Comparison of ENCODE assay signal across 9 mouse cellular contexts in genomic region chr15:81917621-81918463, GRCm38 (mm10). TPM values are rescaled to one million over a fixed set of nuclear protein-coding genes. Genes with fewer than 3 reads are reported as not detected.
DNase-seq lines count a peak whose midpoint lies in the region; ATAC-seq lines count a peak whose summit lies in the region.
"Had no signal": no experiment of that assay in that cellular context is flagged by ENCODE, and none has a peak within 500 bp of the region (broad histone marks: within the 10 kb centered on the region; RNA-seq: fewer than 3 reads in every experiment).

No protein-coding gene starts in this region.

- no peaks in the 10 kb centered on the region for H3K4me1 ChIP-seq in hindbrain, embryonic 10.5 days (replicated peaks)
- H3K4me1 ChIP-seq in hindbrain, embryonic 12.5 days = no peaks in the 10 kb centered on the region
- no peaks in the 10 kb centered on the region for H3K4me1 ChIP-seq in heart, embryonic 16.5 days (ENCODE audit: control insufficient read depth, insufficient read depth, low read length)
- peaks cover 95% of the 10 kb centered on the region for H3K4me1 ChIP-seq in megakaryocyte, embryonic 14.5 days

- no peaks in the 10 kb centered on the region for H3K27me3 ChIP-seq in hindbrain, embryonic 10.5 days (ENCODE audit: insufficient read depth, poor library complexity, severe bottlenecking)
- H3K27me3 ChIP-seq in hindbrain, embryonic 12.5 days = no peaks in the 10 kb centered on the region
- no peaks in the 10 kb centered on the region for H3K27me3 ChIP-seq in heart, embryonic 16.5 days (ENCODE audit: control insufficient read depth, insufficient read depth, low read length)
- H3K27me3 ChIP-seq in megakaryocyte, embryonic 14.5 days (replicated peaks) = no peaks in the 10 kb centered on the region
- H3K27me3 ChIP-seq: limb, embryonic 15.5 days had no signal

- WGBS in hindbrain, embryonic 10.5 days = 60% methylated on average over 6 of the region's 6 CpGs
- WGBS in hindbrain, embryonic 12.5 days = 59% methylated on average over 6 of the region's 6 CpGs
- 59% methylated on average over 6 of the region's 6 CpGs for WGBS in heart, embryonic 16.5 days

- peaks cover 77% of the 10 kb centered on the region for H3K36me3 ChIP-seq in hindbrain, embryonic 10.5 days
- H3K36me3 ChIP-seq in hindbrain, embryonic 12.5 days = peaks cover 44% of the 10 kb centered on the region
- peaks cover 22% of the 10 kb centered on the region for H3K36me3 ChIP-seq in heart, embryonic 16.5 days (ENCODE audit: control insufficient read depth, insufficient read depth)
- H3K36me3 ChIP-seq in megakaryocyte, embryonic 14.5 days (replicated peaks; ENCODE audit: low read length) = peaks cover 95% of the 10 kb centered on the region

- ATAC-seq in hindbrain, embryonic 12.5 days (ENCODE audit: low FRiP score) = no peak
- peak; percentile 72 for ATAC-seq in heart, embryonic 16.5 days (replicated peaks; ENCODE audit: extremely low read depth, insufficient read depth, low FRiP score)

- peak; percentile 54 for DNase-seq in hindbrain, embryonic 10.5 days (ENCODE audit: low spot score)
- DNase-seq in adrenal gland, adult 2 months = peak; percentile 71
- DNase-seq in embryo, embryonic 9.5 days (ENCODE audit: extremely low spot score) = peak; percentile 53
- DNase-seq in layer of hippocampus, postnatal 25 days (ENCODE audit: extremely low spot score in 1 of 2, low spot score in 1 of 2) = peak; percentile 61 to 88
- peak; percentile 72 to 89 for DNase-seq in spleen, postnatal 10 days (ENCODE audit: low spot score in 2 of 2)

- no peaks in the 10 kb centered on the region for H3K9me3 ChIP-seq in hindbrain, embryonic 10.5 days
- no peaks in the 10 kb centered on the region for H3K9me3 ChIP-seq in hindbrain, embryonic 12.5 days (replicated peaks)
- H3K9me3 ChIP-seq in heart, embryonic 16.5 days (replicated peaks; ENCODE audit: control insufficient read depth, low read length) = no peaks in the 10 kb centered on the region
- H3K9me3 ChIP-seq in megakaryocyte, embryonic 14.5 days = no peaks in the 10 kb centered on the region
- H3K9me3 ChIP-seq: limb, embryonic 15.5 days had no signal

- H3K4me3 ChIP-seq in hindbrain, embryonic 10.5 days = no peak overlapping the region
- H3K4me3 ChIP-seq in hindbrain, embryonic 12.5 days = no peak overlapping the region
- no peak overlapping the region for H3K4me3 ChIP-seq in heart, embryonic 16.5 days (ENCODE audit: low read length)
- H3K4me3 ChIP-seq in megakaryocyte, embryonic 14.5 days (replicated peaks) = peak overlapping the region; percentile 35
- H3K4me3 ChIP-seq: limb, embryonic 15.5 days had no signal

- H3K4me2 ChIP-seq in hindbrain, embryonic 12.5 days (replicated peaks) = no peak overlapping the region
- no peak overlapping the region for H3K4me2 ChIP-seq in heart, embryonic 16.5 days (ENCODE audit: low read depth, low read length)
- H3K4me2 ChIP-seq: limb, embryonic 15.5 days had no signal

- no peak overlapping the region for H3K27ac ChIP-seq in hindbrain, embryonic 10.5 days
- no peak overlapping the region for H3K27ac ChIP-seq in hindbrain, embryonic 12.5 days
- no peak overlapping the region for H3K27ac ChIP-seq in heart, embryonic 16.5 days (ENCODE audit: low read length)
- H3K27ac ChIP-seq: limb, embryonic 15.5 days had no signal

- no peak overlapping the region for H3K9ac ChIP-seq in hindbrain, embryonic 12.5 days
- no peak overlapping the region; the same call in 1 of the 2 replicates for H3K9ac ChIP-seq in heart, embryonic 16.5 days (ENCODE audit: low read length)
- H3K9ac ChIP-seq: limb, embryonic 15.5 days had no signal

RNA-seq across cellular contexts. Expression of gene Polr3h, which starts 8.2 kb away (rescaled TPM):
- 84.8 and 86.3 TPM in 2 replicates for polyA plus RNA-seq in hindbrain, embryonic 10.5 days (2016; fragmentation: Nextera tagmentation; extraction: Ambion mirVana)
- polyA plus RNA-seq in hindbrain, embryonic 12.5 days (2016; fragmentation: Nextera tagmentation; extraction: Ambion mirVana) = 58.0 and 58.4 TPM in 2 replicates
- total RNA-seq in adrenal gland, adult 2 months (2021) = 10 to 100 TPM; 15.6 to 34.4 TPM
- 16.7 and 17.5 TPM in 2 replicates for polyA plus RNA-seq in adrenal gland, adult 2 months (2012; rRNA removed)
- polyA plus RNA-seq in heart, embryonic 16.5 days (2015; fragmentation: Nextera tagmentation; extraction: Ambion mirVana) = 157 and 161 TPM in 2 replicates
- total RNA-seq in layer of hippocampus, postnatal 25 days (2021) = 10 to 100 TPM; 48.0 to 52.8 TPM
- 38.3 and 52.6 TPM in 2 replicates for polyA plus RNA-seq in megakaryocyte, embryonic 14.5 days (2012; ENCODE audit: insufficient read depth, low replicate concordance)

RNA-seq across cellular contexts. Expression of gene Csdc2, which starts 18.7 kb away (rescaled TPM):
- 13.8 and 33.7 TPM in 2 replicates for polyA plus RNA-seq in hindbrain, embryonic 10.5 days (2016; fragmentation: Nextera tagmentation; extraction: Ambion mirVana)
- 48.0 and 57.1 TPM in 2 replicates for polyA plus RNA-seq in hindbrain, embryonic 12.5 days (2016; fragmentation: Nextera tagmentation; extraction: Ambion mirVana)
- total RNA-seq in adrenal gland, adult 2 months (2021) = 10 to 100 TPM; 10.1 to 19.5 TPM
- 33.6 and 50.1 TPM in 2 replicates for polyA plus RNA-seq in adrenal gland, adult 2 months (2012; rRNA removed)
- 5.4 and 6.1 TPM in 2 replicates for polyA plus RNA-seq in heart, embryonic 16.5 days (2015; fragmentation: Nextera tagmentation; extraction: Ambion mirVana)
- total RNA-seq in layer of hippocampus, postnatal 25 days (2021) = 10 to 100 TPM; 89.9 to 90.2 TPM
- polyA plus RNA-seq in megakaryocyte, embryonic 14.5 days (2012; ENCODE audit: insufficient read depth, low replicate concordance) = not detected in 2 replicates

RNA-seq across cellular contexts. Expression of gene Pmm1, which starts 42.9 kb away (rescaled TPM):
- 37.3 and 39.0 TPM in 2 replicates for polyA plus RNA-seq in hindbrain, embryonic 10.5 days (2016; fragmentation: Nextera tagmentation; extraction: Ambion mirVana)
- 30.7 and 32.3 TPM in 2 replicates for polyA plus RNA-seq in hindbrain, embryonic 12.5 days (2016; fragmentation: Nextera tagmentation; extraction: Ambion mirVana)
- total RNA-seq in adrenal gland, adult 2 months (2021) = 10 to 100 TPM; 70.6 to 74.8 TPM
- 114 and 118 TPM in 2 replicates for polyA plus RNA-seq in adrenal gland, adult 2 months (2012; rRNA removed)
- polyA plus RNA-seq in heart, embryonic 16.5 days (2015; fragmentation: Nextera tagmentation; extraction: Ambion mirVana) = 22.4 and 24.3 TPM in 2 replicates
- total RNA-seq in layer of hippocampus, postnatal 25 days (2021) = 100 to 1,000 TPM; 209 to 227 TPM
- polyA plus RNA-seq in megakaryocyte, embryonic 14.5 days (2012; ENCODE audit: insufficient read depth, low replicate concordance) = 7.0 and 42.9 TPM in 2 replicates

RNA-seq across cellular contexts. Expression of gene Aco2, which starts 45.7 kb away (rescaled TPM):
- polyA plus RNA-seq in hindbrain, embryonic 10.5 days (2016; fragmentation: Nextera tagmentation; extraction: Ambion mirVana) = 157 and 175 TPM in 2 replicates
- 193 TPM in 2 replicates for polyA plus RNA-seq in hindbrain, embryonic 12.5 days (2016; fragmentation: Nextera tagmentation; extraction: Ambion mirVana)
- total RNA-seq in adrenal gland, adult 2 months (2021) = 1,000 to 10,000 TPM; 1,000 to 1,044 TPM
- polyA plus RNA-seq in adrenal gland, adult 2 months (2012; rRNA removed) = 391 and 396 TPM in 2 replicates
- polyA plus RNA-seq in heart, embryonic 16.5 days (2015; fragmentation: Nextera tagmentation; extraction: Ambion mirVana) = 769 and 804 TPM in 2 replicates
- total RNA-seq in layer of hippocampus, postnatal 25 days (2021) = 100 to 1,000 TPM; 475 to 495 TPM
- polyA plus RNA-seq in megakaryocyte, embryonic 14.5 days (2012; ENCODE audit: insufficient read depth, low replicate concordance) = 36.5 and 110 TPM in 2 replicates

RNA-seq across cellular contexts. Expression of gene Phf5a, which starts 46.1 kb away (rescaled TPM):
- polyA plus RNA-seq in hindbrain, embryonic 10.5 days (2016; fragmentation: Nextera tagmentation; extraction: Ambion mirVana) = 212 and 249 TPM in 2 replicates
- polyA plus RNA-seq in hindbrain, embryonic 12.5 days (2016; fragmentation: Nextera tagmentation; extraction: Ambion mirVana) = 102 and 115 TPM in 2 replicates
- 10 to 100 TPM; 59.6 to 59.8 TPM for total RNA-seq in adrenal gland, adult 2 months (2021)
- polyA plus RNA-seq in adrenal gland, adult 2 months (2012; rRNA removed) = 27.7 and 37.1 TPM in 2 replicates
- polyA plus RNA-seq in heart, embryonic 16.5 days (2015; fragmentation: Nextera tagmentation; extraction: Ambion mirVana) = 98.6 and 103 TPM in 2 replicates
- total RNA-seq in layer of hippocampus, postnatal 25 days (2021) = 10 to 100 TPM; 32.6 to 40.0 TPM
- 4.8 and 12.6 TPM in 2 replicates for polyA plus RNA-seq in megakaryocyte, embryonic 14.5 days (2012; ENCODE audit: insufficient read depth, low replicate concordance)
